Mouse (Mus musculus) mouse trophoblast stem cell (cell line): ENCODE results near the gene Nhs.

Source experiments
- in situ Hi-C, 2 experiments: fragments of 300-500 bp; cut with MseI, MboI; formaldehyde crosslinking; loops; 2 replicates in 1 of 2; 3 replicates in 1 of 2; pipeline ENCODE4 v1.15.1; 2025

Gene Nhs

DNA sequence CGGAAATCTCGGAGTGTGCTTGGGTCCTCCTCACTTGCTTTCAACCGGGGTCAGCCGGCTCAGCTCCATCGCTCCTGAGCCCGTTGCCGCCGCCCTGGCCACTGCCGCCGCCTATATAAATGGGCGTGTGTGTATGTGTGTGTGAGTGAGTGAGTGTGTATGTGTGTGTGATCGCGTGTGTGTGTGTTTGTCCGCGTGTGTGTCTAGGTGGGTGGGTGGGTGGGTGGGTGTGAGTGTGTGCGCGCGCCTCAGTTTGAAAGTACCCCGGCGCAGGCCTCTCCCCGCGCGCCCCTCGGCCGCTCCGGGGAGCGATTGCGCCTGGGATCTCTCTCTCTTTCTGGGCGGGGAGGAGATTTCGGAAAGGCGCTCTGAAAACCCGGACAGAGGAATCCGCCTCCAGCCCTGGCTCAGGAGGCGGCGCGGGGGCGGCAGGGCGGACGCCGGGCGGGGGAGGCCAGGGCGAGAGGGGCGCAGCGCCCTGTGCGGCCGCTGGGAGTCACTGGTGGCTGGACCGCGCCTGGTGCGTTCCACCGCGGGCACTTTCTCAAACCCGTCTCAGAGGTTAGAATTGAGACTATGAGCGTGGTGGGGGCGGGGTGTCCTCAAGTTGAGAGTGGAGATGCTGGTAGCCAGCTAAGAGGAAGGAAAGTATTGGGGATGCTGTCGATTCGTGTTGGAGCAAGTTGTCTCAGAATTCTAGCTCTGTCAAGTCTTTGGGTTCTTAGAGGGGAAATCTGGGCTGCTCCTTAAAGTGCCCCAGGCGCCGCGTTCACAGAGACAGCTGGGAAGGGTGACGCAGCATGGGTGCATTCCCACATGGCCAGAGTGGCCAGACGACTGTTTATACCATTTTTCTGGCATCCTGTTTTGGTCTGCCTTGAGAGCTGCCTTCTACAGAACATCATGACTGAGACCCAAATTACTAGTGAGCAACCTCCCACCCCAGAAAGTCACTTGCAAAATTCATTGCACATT lies at the start of gene Nhs:
TSS of gene Nhs (minus strand) at position 94 of the 975 bp plus-strand sequence.
- in situ Hi-C loops = loop anchor here in 1 of 2 experiments (25.0 kb wide), 1 partner anchor 302 kb away; no protein-coding TSS in a partner anchor

DNA sequence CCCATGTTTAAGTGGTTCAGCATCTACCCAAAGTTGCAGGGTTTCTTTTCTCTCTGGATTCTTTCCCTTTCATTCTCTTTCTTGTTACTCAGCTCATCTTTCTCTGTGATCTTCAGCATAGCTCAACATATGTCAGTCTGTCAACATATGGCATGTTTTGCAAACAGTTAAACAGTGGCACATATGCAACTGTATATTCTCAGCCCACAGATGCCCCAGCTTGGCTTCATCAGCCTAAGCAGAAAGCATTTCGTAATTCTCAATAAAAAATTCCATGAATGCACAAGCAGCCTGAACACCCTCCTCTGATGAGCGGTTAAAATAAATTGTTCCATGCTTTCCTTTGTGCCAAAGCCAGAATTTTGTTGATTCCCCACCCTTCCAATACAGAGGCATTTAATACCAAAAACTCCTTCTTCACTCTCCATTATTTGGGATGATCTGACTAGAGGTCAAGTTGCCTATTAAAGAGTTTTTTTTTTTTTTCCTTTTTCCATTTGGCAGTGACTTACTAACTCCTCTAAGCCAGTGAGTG lies 46.9 kb upstream of the Nhs start:
- in situ Hi-C loops = no loop called here

DNA sequence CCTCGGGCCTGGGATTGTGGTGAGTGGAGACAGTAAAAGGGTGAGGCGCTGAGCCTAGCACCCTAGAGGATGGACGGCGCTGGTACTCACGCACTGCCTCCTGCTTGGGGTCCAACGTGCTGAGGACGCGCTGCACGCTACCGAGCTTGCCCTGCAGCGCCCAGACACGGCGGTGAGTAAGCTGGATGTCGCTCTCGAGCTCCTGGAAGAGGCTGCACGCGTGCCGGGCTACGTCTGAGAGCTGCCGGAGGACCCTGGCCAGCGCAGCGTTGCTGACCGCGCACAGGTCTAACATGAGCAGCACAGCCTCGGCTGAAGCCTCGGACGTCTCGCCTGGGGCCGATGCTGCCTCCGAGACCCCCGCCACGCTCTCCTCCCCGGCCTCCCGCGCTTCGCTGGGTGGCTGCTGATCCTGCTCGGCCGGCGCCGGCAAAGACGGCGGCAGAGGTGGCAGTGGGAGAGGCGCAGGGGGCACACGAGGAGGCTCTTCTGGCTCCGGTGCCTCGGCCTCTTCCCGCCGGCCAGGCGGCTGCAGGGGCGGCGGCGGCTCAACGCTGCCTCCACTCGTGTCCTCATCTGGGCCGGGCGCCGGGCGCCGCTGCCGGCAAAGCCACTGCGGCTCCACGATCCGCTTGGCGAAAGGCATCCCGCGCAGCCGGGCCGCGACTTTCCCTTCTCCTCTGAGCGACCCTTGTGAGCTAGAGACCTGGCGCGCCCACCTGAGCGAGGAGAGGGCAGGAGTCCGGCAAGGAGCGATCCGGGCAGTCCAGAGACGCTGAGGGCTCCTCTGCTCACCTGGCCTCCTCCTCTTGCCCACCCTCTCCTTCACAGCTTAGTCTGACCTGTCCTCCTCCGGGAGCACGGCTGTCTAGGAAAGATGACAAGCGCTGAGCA lies 540 bp downstream of the Nhs start:
- in situ Hi-C loops = loop anchor here in 1 of 2 experiments (25.0 kb wide), 1 partner anchor 303 kb away; no protein-coding TSS in a partner anchor

DNA sequence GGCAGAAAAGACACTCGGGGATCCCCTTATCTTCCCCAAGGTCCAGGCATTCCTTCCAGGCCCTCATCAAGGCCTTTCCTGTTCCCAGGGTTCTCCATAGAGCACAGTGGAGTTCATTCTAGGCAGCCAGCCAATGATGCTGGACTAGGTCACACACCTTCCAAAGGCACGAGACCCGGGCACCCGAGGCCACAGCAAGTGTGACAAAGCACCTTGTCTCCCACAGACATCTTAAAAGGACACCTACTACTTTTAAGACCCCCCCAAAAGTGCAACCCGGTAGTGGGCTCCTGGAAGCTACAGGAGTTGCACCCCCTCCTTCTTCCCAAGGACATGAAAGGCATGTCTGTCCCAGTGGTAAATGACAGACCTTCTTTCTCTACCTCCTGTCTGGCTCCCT lies 1.4 kb downstream of the Nhs start:
- in situ Hi-C loops = loop anchor here in 1 of 2 experiments (25.0 kb wide), 1 partner anchor 304 kb away; no protein-coding TSS in a partner anchor

DNA sequence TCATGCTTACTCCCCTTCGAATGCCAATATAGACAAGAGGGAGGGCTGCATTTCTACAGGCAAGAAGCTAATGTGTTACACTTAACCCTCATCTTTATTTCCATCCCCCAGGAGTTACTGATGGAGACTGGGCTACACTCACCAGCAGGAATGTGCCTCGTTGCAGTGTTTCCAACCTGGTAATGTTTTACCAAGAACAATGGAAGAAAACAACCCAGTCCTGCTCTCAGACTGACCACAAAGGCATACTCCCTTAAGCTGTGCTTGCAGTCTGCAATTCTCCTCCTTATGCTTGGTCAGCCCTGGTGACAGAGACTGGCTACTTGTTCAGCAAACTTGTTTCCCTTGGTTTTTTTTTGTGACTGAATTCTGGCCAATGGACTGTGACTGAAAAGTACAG lies 21.7 kb downstream of the Nhs start:
- in situ Hi-C loops = no loop called here

DNA sequence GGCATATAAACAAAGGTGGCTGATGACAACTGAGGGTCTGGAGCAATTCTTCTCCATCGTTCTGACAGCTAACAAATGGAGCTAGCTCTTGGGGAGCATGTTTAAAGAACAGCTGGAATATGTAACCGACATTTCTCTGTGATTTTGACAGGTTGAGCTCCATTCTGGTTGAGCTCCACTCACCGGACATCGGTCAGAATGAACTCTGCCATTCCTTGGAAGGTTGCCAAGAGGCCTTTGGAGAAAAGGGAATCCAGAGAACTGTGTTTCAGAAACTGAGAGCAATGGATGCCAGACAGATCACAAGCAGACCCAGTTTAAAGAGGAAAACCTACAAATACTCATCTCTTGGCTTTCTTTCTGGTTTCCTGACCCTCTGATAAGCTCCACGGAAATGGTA lies 46.3 kb downstream of the Nhs start:
- in situ Hi-C loops = no loop called here

DNA sequence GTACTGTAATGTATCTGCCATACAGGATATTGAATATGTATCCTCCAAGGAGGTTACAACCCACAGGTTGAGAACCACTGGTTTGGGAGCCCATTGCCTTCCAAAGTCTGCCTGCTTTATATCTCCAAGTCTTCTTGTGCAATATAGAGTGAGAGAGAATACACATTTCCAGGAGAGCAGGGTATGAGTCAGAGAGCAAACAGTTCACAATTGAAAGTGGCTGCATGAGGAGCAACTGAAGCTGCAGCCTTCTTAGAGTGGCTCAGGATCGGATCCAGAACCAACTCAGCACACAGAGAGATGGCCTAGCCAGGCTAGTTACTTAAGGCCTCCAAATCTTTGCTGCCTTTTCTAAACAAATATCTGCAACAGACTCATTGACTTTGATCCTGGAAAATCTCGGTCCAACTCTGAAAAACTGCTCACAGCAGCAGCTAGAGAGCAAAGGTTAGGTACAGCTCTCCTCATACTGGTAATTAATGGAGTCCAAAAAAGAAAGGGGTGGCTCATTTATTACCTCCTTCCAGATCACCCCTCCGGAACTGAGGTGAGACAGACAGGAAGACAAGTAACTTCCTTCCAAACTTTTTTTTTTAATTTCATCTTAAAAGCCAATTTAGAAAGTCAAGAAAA lies 56.6 kb downstream of the Nhs start:
- in situ Hi-C loops = no loop called here

DNA sequence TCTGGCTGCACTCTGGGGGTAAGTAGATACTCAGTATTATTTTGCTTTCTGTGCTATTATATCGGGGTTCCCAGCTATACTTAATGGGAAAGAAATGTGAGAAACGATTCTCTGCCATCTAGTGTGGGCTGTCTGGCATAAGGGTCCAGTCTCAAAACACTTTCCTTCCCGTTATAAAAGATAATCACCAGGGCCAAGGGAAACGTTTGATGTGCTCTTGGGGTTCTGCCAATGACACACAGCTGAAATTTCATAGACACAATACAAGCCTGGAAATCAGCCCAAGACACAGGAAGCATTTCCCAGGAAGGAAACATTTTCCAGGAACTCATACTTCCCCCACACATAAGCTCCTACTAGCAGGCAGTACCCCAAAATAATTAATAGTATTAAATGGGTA lies 61.2 kb downstream of the Nhs start:
- in situ Hi-C loops = loop anchor here in 1 of 2 experiments (25.0 kb wide), 1 partner anchor 111 kb away; no protein-coding TSS in a partner anchor

DNA sequence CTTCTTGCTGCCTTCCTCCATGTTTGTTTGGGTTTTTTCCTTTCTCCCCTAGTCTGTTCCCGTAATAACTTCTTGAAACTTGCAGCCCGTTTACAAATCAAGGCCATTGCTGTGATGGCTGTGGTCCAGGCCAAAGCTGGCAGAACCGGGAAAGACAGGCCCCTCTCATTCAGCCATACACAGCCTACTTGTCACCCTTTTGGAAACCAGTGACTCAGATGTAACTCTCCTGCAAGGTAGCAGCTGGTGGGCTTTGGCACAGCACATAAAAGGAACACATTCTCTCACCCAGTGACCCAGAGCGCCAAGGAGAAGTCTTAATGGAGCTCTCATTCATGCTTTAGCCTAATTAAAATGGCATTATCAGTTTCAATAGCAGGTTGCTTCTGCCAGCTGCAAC lies 72.2 kb downstream of the Nhs start:
- in situ Hi-C loops = loop anchor here in 1 of 2 experiments (25.0 kb wide), 1 partner anchor 100 kb away; no protein-coding TSS in a partner anchor

DNA sequence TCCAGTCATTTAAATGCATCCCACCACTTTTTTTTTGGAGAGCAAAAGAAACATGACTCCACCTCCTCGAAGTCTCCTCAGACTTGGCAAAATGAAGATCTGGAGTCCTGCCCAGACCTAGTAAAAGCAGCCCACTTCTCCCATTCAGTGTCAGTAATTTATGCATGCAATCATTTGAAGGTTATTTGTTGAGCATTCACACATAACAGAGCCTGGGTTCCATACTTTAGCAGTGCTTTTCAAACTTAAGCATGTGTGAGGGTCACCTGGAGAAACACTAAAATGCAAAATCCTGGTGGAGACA lies 73.7 kb downstream of the Nhs start:
- in situ Hi-C loops = loop anchor here in 1 of 2 experiments (25.0 kb wide), 1 partner anchor 99 kb away; no protein-coding TSS in a partner anchor

DNA sequence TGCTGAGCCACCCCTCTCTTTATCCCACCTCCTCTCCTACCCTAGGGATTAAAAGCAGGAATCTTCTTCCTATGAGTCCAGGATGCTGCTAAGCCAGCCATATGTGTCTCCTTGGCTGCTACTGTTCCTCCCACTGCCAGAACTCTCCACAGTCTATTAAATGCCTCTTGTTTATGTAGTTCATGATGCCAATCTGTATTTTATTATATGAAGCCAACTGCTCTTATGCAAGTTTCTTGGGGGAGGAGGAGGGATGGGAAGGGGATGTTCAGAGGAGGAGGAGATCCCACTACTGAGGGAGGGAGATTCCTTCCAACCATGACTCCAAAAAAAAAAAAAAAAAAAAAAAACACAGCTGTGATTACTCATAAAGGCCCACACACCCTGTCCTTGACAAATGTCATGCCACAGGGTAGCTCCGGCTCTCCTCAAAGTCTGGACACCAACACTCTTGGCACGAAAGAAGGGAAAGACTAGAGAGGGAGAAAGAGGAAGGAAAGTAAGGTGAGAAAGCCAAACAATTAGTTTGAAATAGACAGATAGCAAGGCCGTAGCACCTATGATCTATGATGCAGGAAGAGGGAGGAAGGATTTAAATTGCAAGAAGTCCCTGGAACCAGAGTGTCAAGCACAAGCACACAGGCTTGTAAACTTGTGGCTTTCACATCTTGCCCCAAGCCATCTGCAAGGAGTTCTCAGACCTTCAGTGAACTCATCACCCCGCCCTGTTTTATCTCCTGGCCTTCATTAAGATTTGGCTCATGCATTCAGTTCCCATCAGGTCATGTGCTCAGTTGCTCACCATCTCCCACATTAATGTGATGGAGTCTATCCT lies 74.3 kb downstream of the Nhs start:
- in situ Hi-C loops = loop anchor here in 1 of 2 experiments (25.0 kb wide), 1 partner anchor 98 kb away; no protein-coding TSS in a partner anchor

DNA sequence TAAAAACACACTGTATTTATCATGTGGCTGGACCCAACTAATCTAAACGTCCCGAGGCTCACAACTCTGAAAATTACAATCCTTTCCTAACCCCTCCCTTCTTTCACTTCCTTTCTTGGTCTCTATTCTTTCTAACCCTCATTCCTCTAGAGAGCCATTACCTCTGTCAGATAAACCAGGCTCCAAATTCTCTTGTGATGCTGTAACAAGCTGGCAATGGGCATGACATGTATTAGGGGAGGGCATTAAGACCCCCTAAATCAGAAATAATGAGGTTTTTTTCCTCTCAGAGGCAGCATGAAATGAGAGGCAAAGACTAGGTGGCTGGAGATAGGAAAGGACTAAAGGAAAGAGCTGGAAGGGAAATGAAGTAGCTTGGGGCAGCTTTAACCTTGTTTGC lies 96.4 kb downstream of the Nhs start:
- in situ Hi-C loops = no loop called here

DNA sequence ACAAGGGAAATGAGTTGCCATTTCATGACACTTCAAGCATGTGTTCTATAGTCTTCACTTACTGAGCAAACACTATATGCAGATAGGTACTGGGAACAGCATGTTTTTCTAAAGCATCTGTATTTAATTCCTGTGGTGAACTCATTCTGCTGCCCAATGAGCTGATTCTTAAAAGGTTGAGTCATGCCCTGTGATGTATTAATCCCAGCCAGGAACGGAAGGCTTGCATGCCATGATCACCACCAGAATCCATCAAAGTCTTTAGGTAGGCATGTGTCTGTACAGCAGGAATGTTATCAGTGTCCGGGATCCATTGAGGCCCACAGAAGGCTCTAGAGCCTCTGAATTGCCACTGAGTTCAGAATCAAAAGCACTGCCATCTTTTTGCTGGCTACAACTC lies 103.9 kb downstream of the Nhs start:
- in situ Hi-C loops = no loop called here

DNA sequence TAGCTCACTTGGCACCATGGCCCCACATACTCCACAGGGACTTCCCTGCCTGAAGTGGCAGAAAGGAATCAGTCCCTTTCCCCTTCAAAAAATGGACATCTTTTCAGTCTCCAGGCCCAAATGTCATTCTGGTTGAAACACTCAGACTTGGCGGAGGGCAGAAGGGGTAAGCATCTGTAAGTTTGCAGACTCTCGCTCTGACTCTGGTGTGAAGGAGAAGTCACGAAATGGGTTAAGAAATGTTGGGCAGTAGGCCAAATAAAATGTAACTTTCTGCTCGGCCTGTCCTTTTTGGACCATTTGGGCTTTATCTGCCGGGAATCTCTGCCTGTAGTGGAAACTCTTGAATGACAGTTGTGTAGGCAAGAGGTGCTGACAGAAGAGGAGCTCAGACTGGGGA lies 106.0 kb downstream of the Nhs start:
- in situ Hi-C loops = no loop called here

DNA sequence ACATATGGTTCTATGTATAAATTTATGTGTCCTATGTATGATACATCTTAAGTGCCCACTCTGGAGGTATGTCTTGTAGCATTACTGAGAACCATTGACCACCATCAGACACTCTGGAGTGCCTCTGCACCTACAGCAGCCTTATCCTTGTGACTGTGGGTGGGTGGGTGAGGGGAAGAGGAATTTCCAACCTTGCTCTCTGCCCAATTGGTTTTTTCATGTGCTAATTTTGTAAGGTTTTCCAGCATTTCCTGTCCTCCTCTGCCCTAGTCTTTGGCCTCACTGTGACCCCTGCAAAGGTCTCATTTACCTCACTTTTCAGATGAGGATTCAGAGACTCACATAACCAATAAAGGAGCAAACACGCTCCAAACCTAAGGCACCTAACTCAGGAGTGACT lies 107.0 kb downstream of the Nhs start:
- in situ Hi-C loops = no loop called here

DNA sequence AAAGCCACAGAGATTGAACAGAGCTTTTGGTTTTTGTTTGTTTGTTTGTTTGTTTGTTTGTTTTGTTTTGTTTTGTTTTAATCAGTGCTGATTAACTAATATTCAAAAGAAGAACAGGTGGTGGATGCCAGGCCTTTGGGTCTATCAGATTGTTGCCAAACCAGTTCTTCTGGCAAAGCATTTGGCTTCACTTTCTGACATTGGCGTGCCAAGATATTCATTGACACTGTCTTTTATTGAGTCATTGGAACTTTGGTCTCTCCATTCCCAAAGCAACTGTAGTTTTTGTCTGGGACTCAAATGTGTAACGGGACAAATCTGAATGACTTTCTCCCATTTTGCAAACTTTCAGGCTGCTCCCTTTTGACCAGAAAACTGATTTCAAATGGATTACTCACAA lies 109.9 kb downstream of the Nhs start:
- in situ Hi-C loops = no loop called here

DNA sequence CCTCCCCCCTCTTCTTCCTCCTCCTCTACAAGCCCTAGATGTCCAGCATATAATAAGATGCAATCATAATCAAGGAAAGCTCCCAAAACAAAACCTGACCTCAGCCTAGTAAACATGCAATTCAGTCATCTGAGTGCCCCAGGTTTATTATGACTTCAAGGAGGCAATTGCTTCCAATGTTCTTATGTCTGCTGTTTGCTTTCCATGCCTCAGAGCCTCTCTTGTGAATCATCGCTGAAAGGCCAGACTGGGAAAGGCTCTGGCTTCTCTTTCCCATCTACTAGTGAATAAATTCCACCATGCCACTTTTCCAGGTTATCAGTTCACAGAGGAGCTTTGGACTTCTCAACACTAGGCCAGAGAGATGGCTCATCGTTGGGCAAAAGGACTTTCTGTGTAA lies 114.0 kb downstream of the Nhs start:
- in situ Hi-C loops = no loop called here

DNA sequence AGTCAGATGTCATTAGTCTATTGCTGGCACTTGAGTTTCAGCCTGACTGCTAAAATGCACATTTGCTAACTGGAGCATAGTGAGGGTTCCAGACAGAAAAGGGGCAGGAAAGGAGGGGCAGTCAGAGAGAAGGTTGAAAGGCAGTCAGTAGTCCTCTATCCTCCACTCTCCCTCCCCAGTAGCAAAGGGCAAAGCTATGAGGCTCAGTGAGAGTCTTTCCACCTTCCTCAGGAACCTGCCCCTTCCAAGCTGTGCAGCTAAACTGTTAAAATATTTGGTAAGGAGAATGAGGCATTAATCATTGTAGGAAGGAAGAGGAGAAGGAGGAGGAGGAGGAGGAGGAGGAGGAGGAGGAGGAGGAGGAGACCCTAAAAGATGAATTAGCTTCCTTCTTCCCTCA lies 115.4 kb downstream of the Nhs start:
- in situ Hi-C loops = no loop called here

DNA sequence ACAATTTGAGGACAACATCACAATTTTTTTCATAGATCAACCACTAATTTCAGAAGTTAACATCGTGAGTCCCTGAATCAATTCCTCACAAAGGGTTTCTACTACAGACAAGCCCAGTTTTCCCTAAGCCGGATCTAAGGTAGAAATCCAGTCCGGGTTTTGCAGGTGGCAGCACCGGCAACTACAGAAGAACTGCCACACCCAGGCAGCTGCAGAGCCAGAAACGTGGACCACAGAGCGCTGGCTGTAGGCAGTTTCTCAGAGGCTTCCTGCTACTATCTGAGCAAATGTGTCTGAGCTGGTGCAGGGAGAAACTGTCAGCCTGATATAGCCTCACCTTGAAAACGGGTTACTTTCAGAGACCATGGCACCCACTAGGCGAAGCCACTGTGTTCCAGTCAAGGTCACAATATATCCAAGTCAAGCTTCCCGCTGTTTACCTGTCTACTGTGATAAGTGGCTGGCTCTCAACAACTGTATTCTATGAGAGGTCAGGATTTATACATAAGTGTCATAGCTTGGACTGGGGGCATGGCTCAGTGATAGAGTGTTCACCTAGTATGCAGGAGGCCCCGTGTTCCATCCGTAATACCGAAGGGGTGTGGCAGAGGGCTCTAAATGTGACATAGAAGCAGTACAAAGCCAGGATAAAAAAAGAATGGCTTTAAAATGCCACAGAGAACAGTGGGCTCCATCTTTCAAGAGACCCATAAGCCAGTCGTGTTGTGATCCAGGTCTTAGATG lies 134.1 kb downstream of the Nhs start:
- in situ Hi-C loops = no loop called here

DNA sequence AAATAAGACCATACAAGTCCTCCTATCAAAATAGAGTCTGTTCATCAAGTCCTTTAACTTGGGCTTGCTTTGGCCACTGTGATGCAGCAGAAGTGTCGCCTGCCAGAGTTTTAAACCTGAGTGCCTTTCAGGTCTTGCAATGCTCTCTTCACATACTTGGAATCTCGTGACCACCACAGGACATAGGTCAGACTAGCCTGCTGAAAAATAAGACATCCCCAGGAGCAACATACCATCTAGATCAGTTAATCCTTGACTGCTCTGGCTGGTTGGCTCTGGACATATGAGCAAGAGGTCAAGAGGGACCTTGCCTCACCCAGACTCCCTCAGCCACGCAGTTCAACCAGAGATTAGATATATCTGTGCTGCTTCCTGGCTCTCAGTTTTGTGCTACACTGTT lies 137.8 kb downstream of the Nhs start:
- in situ Hi-C loops = no loop called here
